8 mouse cellular contexts compared by ENCODE assay signal in the genomic region with DNA sequence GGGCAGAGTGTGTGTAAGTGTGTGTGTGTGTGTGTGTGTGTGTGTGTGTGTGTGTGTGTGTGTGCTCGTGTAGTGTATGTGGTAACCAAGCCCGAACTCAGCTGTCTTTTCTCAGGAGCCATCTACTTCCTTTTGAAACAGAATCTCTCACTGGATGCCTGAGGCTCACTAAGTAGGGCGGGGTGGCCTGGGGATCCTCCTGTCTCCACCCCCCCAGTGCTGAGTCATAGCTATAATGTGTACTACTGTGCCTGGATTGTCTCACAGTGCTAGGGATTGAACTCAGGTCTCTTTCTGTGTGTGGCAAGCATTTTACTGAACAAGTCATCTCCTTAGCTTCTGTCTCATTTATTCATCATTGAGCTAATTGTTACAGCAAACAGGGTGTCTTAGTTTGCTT. TPM values are rescaled to one million over a fixed set of nuclear protein-coding genes. Genes with fewer than 3 reads are reported as not detected.
DNase-seq lines count a peak whose midpoint lies in the region; ATAC-seq and TF ChIP-seq lines count a peak whose summit lies in the region.

No protein-coding gene starts in this region.

- no peak for TF ChIP-seq CTCF in heart, postnatal 0 days (IDR thresholded peaks at IDR 0.05; ENCODE audit: low read depth)

- TF ChIP-seq EP300 in heart, postnatal 0 days (IDR thresholded peaks at IDR 0.05; ENCODE audit: low read depth) = no peak

- H3K36me3 ChIP-seq in midbrain, embryonic 10.5 days = no peaks in the 10 kb centered on the region
- H3K36me3 ChIP-seq in midbrain, embryonic 13.5 days = no peaks in the 10 kb centered on the region
- H3K36me3 ChIP-seq in heart, postnatal 0 days (replicated peaks; ENCODE audit: control insufficient read depth, insufficient read depth, low read length) = no peaks in the 10 kb centered on the region
- no peaks in the 10 kb centered on the region for H3K36me3 ChIP-seq in forebrain, embryonic 15.5 days
- no peaks in the 10 kb centered on the region for H3K36me3 ChIP-seq in forebrain, embryonic 10.5 days (replicated peaks)

- H3K27me3 ChIP-seq in midbrain, embryonic 10.5 days (ENCODE audit: low read depth, poor library complexity, severe bottlenecking) = no peaks in the 10 kb centered on the region
- no peaks in the 10 kb centered on the region for H3K27me3 ChIP-seq in midbrain, embryonic 13.5 days
- H3K27me3 ChIP-seq in heart, postnatal 0 days (ENCODE audit: control insufficient read depth, insufficient read depth, low read length) = no peaks in the 10 kb centered on the region
- no peaks in the 10 kb centered on the region for H3K27me3 ChIP-seq in forebrain, embryonic 15.5 days
- H3K27me3 ChIP-seq in forebrain, embryonic 10.5 days (ENCODE audit: poor library complexity, severe bottlenecking) = no peaks in the 10 kb centered on the region

- 0 out of 2 replicates have a peak overlapping the region, but pooled peaks have one; percentile 14 for H3K27ac ChIP-seq in midbrain, embryonic 10.5 days (replicated peaks)
- H3K27ac ChIP-seq in midbrain, embryonic 13.5 days = no peak overlapping the region
- peak overlapping the region; percentile 78 for H3K27ac ChIP-seq in heart, postnatal 0 days (ENCODE audit: low read depth)
- no peak overlapping the region for H3K27ac ChIP-seq in forebrain, embryonic 15.5 days (replicated peaks)
- no peak overlapping the region; the same call in 1 of the 2 replicates for H3K27ac ChIP-seq in forebrain, embryonic 10.5 days

- H3K4me1 ChIP-seq in midbrain, embryonic 10.5 days = peaks cover 46% of the 10 kb centered on the region
- H3K4me1 ChIP-seq in midbrain, embryonic 13.5 days (replicated peaks) = peaks cover 20% of the 10 kb centered on the region
- peaks cover 21% of the 10 kb centered on the region for H3K4me1 ChIP-seq in heart, postnatal 0 days (ENCODE audit: control insufficient read depth, insufficient read depth)
- H3K4me1 ChIP-seq in forebrain, embryonic 15.5 days = no peaks in the 10 kb centered on the region
- H3K4me1 ChIP-seq in forebrain, embryonic 10.5 days = peaks cover 32% of the 10 kb centered on the region

- no peaks in the 10 kb centered on the region for H3K9me3 ChIP-seq in midbrain, embryonic 10.5 days (replicated peaks)
- no peaks in the 10 kb centered on the region for H3K9me3 ChIP-seq in midbrain, embryonic 13.5 days
- no peaks in the 10 kb centered on the region for H3K9me3 ChIP-seq in heart, postnatal 0 days (replicated peaks; ENCODE audit: control insufficient read depth, low read length)
- no peaks in the 10 kb centered on the region for H3K9me3 ChIP-seq in forebrain, embryonic 15.5 days
- H3K9me3 ChIP-seq in forebrain, embryonic 10.5 days = no peaks in the 10 kb centered on the region

- DNase-seq in midbrain, embryonic 10.5 days (ENCODE audit: low spot score) = no peak
- peak; percentile 42 for DNase-seq in adrenal gland, postnatal 25 days
- peak; percentile 80 for DNase-seq in heart, postnatal 0 days (ENCODE audit: low spot score)
- DNase-seq in lung, postnatal 4 days = peak; percentile 34
- no peak for DNase-seq in ovary, adult 18-20 months (ENCODE audit: low spot score)
- no peak for DNase-seq in forebrain, embryonic 10.5 days (ENCODE audit: extremely low spot score, low spot score)

- WGBS in midbrain, embryonic 10.5 days = 77% methylated on average over 3 of the region's 3 CpGs
- WGBS in midbrain, embryonic 13.5 days = 67% methylated on average over 3 of the region's 3 CpGs
- WGBS in heart, postnatal 0 days = 39% methylated on average over 3 of the region's 3 CpGs
- 70% methylated on average over 3 of the region's 3 CpGs for WGBS in forebrain, embryonic 15.5 days
- 74% methylated on average over 3 of the region's 3 CpGs for WGBS in forebrain, embryonic 10.5 days

- H3K4me2 ChIP-seq in midbrain, embryonic 13.5 days (replicated peaks) = no peak overlapping the region
- no peak overlapping the region for H3K4me2 ChIP-seq in heart, postnatal 0 days (ENCODE audit: low read depth, low read length)
- no peak overlapping the region for H3K4me2 ChIP-seq in forebrain, embryonic 15.5 days (replicated peaks)

- ATAC-seq in midbrain, embryonic 13.5 days = no peak
- ATAC-seq in heart, postnatal 0 days (ENCODE audit: insufficient read depth, low read depth) = peak; percentile 78
- ATAC-seq in forebrain, embryonic 15.5 days (replicated peaks) = no peak

- no peak overlapping the region for H3K9ac ChIP-seq in midbrain, embryonic 13.5 days (replicated peaks)
- no peak overlapping the region for H3K9ac ChIP-seq in heart, postnatal 0 days (replicated peaks; ENCODE audit: low read depth, low read length)
- H3K9ac ChIP-seq in forebrain, embryonic 15.5 days (replicated peaks) = no peak overlapping the region

- no peak overlapping the region for H3K4me3 ChIP-seq in midbrain, embryonic 10.5 days
- H3K4me3 ChIP-seq in midbrain, embryonic 13.5 days (replicated peaks) = no peak overlapping the region
- H3K4me3 ChIP-seq in heart, postnatal 0 days (ENCODE audit: low read depth, low read length) = no peak overlapping the region
- H3K4me3 ChIP-seq in forebrain, embryonic 15.5 days = no peak overlapping the region
- no peak overlapping the region for H3K4me3 ChIP-seq in forebrain, embryonic 10.5 days

RNA-seq across cellular contexts. Expression of gene Fam163a, which starts 12.6 kb away (rescaled TPM):
- polyA plus RNA-seq in midbrain, embryonic 10.5 days (2016; fragmentation: Nextera tagmentation; extraction: Ambion mirVana) = 4.5 and 7.2 TPM in 2 replicates
- polyA plus RNA-seq in midbrain, embryonic 13.5 days (2015; fragmentation: Nextera tagmentation; extraction: Ambion mirVana) = 8.4 and 12.4 TPM in 2 replicates
- total RNA-seq in adrenal gland, postnatal 25 days (2021) = 7.6 and 14.1 TPM in 2 replicates
- 1.8 and 2.8 TPM in 2 replicates for total RNA-seq in heart, postnatal 0 days (2014; rRNA removed; ENCODE audit: low replicate concordance)
- 1.0 and 1.6 TPM in 2 replicates for polyA plus RNA-seq in heart, postnatal 0 days (2015; fragmentation: Nextera tagmentation; extraction: Ambion mirVana)
- polyA plus RNA-seq in forebrain, embryonic 15.5 days (2015; fragmentation: Nextera tagmentation; extraction: Ambion mirVana) = 2.4 and 3.0 TPM in 2 replicates
- 2.6 and 3.0 TPM in 2 replicates for polyA plus RNA-seq in forebrain, embryonic 10.5 days (2016; fragmentation: Nextera tagmentation; extraction: Ambion mirVana)

Comparison
In these comparisons a context has a peak if more than half of its experiments do, and no peak if none do; other contexts are left out.
1. H3K27ac ChIP-seq: peak in midbrain, embryonic 10.5 days (single experiment) and heart, postnatal 0 days (single experiment); none in midbrain, embryonic 13.5 days (single experiment), forebrain, embryonic 15.5 days (single experiment) and forebrain, embryonic 10.5 days (single experiment).
2. DNase-seq: peak in adrenal gland, postnatal 25 days (single experiment), heart, postnatal 0 days (single experiment) and lung, postnatal 4 days (2 of 2); none in midbrain, embryonic 10.5 days (single experiment), ovary, adult 18-20 months (single experiment) and forebrain, embryonic 10.5 days (single experiment).